Mouse (Mus musculus): ENCODE data around the gene Eloa. TPM values are rescaled to one million over a fixed set of nuclear protein-coding genes. Genes with fewer than 3 reads are reported as not detected.

Gene Eloa
- total RNA-seq (2023), result 38.8 TPM

GRCm38 (mm10) chr4:136021549-136022047 lies at the start of gene Eloa:
Eloa (minus strand) TSS chr4:136021763.

GRCm38 (mm10) chr4:136053247-136053596 lies 31.7 kb upstream of the Eloa start, which contains the start of gene Rpl11:
Rpl11 (minus strand) TSS chr4:136053428.

GRCm38 (mm10) chr4:135986943-135987710 lies 34.4 kb downstream of the Eloa start, which contains the start of gene Pithd1:
Pithd1 (minus strand) TSS chr4:135987264.

GRCm38 (mm10) chr4:135972556-135972906 lies 49.0 kb downstream of the Eloa start, which contains the start of gene Lypla2:
Lypla2 (minus strand) TSS chr4:135972626.

GRCm38 (mm10) chr4:135963457-135964193 lies 57.9 kb downstream of the Eloa start, which contains the start of gene Gale:
Gale (plus strand) TSS chr4:135963727.

Other genes starting within 250 kb of the Eloa start
- gene Srsf10, start 166.0 kb downstream of the Eloa start, total RNA-seq (2023), result 134 TPM
- gene Pnrc2, start 147.9 kb downstream of the Eloa start, total RNA-seq (2023), result 93.8 TPM
- 13.4 TPM for gene Cnr2, start 126.4 kb downstream of the Eloa start, total RNA-seq (2023)
- gene Fuca1, start 101.0 kb downstream of the Eloa start, total RNA-seq (2023), result 53.5 TPM
- gene Hmgcl, start 75.3 kb downstream of the Eloa start, total RNA-seq (2023), result 24.9 TPM
- gene Gale, start 58.0 kb downstream of the Eloa start, total RNA-seq (2023), result 6.6 TPM
- 105 TPM for gene Lypla2, start 49.1 kb downstream of the Eloa start, total RNA-seq (2023)
- gene Pithd1, start 34.5 kb downstream of the Eloa start, total RNA-seq (2023), result 40.4 TPM
- gene Rpl11, start 31.7 kb upstream of the Eloa start, total RNA-seq (2023), result 1,119 TPM
- gene Id3, start 121.7 kb upstream of the Eloa start, total RNA-seq (2023), result 31.0 TPM
- 10.1 TPM for gene E2f2, start 150.6 kb upstream of the Eloa start, total RNA-seq (2023)
- gene Asap3, start 184.6 kb upstream of the Eloa start, total RNA-seq (2023), result 0.21 TPM
- 0.62 TPM for gene Tcea3, start 226.0 kb upstream of the Eloa start, total RNA-seq (2023)

Measured in CD4-positive naive resting alpha-beta T cell, adult 57 days (primary cell).